Mouse (Mus musculus): ENCODE measurements at regions not wholly inside any gene's neighbourhood (a gene's known extent, or its start where the extent isn't known, plus 50 kb on each side); places are given as distances from the start of the nearest gene placed in this dataset.

DNA sequence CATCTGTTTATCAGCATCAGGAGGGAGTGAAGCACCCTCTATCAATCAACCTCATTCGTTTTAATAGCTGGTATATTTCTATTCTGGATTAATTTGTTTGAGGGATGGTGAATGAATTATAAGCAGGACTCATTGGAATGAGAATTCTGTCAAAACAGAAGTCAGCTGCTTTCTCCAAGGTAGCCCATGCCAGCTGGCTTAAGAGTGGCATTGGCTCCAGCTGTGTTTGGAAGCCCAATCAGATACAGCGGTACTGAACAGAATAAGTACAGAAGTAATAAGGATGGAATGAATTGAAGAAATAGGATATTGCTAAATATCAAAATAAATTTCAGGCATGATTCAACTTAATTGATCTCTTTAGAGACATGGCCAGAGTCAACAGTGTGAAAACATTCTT is 1292.2 kb upstream of the G6pd2 start:
- ChIA-PET CTCF (no interaction called here), POLR2A (interaction anchor here in 1 of 4 experiments (0.5 kb wide), 1 partner anchor 830 kb away, joined by 6 read pairs; no protein-coding TSS in a partner anchor)

All from embryonic stem cell, embryonic (primary cell).